Mouse (Mus musculus) ovary, adult 18-20 months (tissue): ENCODE results near the gene Abhd6.

Experiments
- DNase-seq: peaks from one replicate; pipeline ENCODE4 v3.0.0; 2022; ENCODE audit warnings: low spot score, mixed read lengths

Gene Abhd6

DNA sequence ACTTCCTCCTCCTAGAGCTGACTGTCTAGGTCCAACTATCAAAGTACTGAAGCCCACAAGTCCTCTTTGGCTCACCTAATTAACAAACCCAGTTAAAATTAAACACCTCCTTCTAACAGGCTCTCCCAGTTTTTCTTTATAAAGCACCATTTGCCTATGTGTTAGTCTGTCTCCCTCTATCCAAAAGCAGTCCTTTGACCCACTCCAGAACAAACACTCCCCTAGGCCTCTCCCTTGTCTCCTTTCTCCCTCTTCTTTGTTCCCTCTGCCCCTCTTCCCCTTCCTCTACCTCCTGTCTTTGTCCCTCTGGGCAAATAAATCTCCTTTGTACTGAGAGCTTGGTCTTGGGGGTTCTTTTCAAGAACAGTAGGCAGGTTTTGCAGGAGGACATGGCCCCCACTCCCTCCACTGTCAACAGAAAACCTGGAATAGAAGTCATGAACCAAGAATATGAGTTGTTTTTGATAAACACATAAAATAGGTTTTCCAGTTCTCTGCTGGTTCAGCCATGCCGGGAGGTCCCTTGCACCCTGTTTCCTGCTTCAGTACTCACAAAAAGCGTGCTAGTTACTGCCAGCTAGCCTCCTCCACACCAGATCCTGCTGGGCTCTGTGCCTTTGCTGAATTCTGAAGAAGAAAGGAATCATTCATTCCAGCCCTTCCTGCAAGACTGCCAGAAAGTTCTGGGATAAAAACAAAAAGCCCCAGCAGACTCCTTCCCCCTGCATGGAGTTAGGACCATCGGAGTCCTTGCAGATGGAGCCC, 60.0 kb downstream of the Abhd6 start:
- no peak for DNase-seq

GRCm38 (mm10) chr14:8063835-8064785, 61.4 kb downstream of the Abhd6 start:
- no peak for DNase-seq

DNA sequence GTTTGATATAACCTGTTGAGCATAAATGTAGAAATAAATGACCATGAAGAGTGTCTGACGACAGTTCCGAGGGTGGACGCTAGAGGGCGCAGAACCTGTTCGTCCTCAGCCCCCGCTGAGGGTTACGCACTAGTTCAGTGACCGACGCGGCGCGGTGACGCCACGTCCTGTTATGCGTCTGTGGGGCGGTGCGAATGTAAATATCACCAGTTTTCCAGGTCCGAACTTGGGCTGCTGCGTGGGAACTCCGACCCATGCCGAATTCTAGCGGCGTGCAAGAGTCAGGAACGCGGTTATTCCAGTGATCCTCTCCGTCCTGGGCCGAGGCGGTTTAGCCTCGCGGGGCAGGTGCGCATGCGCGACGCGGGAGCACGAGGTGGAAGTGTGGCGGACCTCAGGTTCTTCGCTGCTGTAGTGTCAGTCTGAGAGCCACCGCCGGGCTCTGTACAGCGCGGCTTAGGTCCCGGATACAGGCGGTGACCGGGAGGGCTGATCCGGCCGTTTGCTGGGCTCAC, 77.5 kb downstream of the Abhd6 start, which contains the start of gene Rpp14:
Gene Rpp14 (plus strand): TSS at position 203 of the 515 bp plus-strand sequence.
- peak; percentile 85 for DNase-seq

GRCm38 (mm10) chr14:8080718-8081117, 78.0 kb downstream of the Abhd6 start:
- no peak for DNase-seq

DNA sequence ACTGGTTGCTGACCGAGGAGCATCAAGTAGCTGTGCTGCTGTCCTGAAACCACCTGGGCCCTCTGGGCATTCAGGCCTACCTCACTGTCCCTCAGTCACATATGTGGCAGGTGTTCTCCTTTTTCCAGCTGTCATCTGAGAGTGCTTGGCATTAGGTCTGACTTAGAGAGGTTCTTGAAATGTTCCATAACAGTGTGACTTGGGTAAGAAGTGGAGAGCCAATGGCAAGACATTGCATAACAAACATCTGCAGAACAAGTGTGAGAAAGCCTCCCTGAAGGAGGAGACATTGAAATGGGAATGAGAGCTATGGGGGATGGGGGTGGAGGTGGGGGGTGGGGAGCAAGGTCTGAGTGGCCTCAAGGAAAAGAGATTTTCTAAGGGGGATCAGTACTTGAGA, 80.2 kb downstream of the Abhd6 start:
- DNase-seq, result no peak

DNA sequence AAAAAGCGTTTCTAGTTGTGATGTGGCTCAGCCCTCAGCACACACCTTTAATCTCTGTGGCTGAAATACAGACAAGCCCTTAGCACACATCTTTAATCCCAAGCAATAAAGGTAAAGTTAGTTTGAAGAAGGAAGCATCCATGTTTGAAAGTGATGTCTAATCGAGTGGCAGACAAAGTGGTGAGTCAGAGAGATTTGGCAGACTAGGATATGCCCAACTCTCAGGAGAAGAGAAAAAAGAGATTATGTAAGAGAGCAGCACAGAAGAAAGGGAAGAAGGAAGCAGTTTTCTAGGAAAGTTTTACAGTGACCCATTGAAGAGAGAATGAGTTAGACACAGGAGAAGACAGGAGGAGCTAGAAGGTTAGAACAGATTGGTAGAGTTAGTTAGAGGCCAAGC, 86.3 kb downstream of the Abhd6 start:
- DNase-seq, result no peak

GRCm38 (mm10) chr14:8092573-8092972, 89.9 kb downstream of the Abhd6 start:
- no peak for DNase-seq

DNA sequence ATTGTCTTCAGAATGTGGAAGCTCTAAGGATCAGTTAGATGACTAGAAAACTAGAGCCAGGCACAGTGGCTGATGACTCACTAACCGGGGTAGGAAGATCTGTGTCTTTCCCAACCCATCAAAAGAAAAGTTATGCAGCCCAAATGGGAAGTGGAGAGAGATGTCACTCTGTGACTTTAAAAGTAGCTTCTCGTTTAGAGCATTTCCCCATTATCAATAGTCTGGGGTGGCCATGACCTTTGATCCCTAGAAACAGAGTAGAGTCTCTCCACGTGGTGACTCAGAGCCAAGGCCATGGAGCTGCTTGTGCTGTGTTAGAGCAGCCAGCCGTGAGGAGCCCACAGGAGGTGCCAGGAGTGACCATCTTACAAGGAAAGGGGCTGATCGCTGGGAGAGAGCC, 90.7 kb downstream of the Abhd6 start:
- DNase-seq, result peak; percentile 24

- no peak for DNase-seq
Measured at GRCm38 (mm10) chr14:8094931-8095561, 92.3 kb downstream of the Abhd6 start.

DNA sequence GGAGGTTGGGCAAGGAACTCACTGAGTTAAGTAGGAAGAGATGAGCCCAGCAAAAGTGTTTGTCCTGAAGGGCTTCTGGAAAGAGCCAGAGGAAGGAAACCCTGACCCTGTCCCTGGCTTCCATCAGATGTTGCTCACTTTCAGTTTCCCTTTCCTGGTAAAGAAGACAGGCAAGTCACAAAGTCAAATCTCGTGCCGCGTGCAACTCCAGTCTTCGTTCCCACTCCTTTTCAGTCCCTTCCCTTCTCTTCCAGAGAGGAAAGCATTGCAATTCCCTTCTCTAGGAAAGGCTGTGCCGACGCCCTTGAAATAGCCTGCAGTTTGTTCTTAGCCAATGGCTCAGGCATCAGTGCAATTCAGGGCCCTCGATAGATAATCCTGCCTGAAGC, 92.9 kb downstream of the Abhd6 start:
- DNase-seq, result no peak

GRCm38 (mm10) chr14:8097978-8098686, 95.4 kb downstream of the Abhd6 start, which contains the start of gene Pxk:
Gene Pxk, plus strand, starts transcription at chr14:8098211.
- DNase-seq, result peak; percentile 77

DNA sequence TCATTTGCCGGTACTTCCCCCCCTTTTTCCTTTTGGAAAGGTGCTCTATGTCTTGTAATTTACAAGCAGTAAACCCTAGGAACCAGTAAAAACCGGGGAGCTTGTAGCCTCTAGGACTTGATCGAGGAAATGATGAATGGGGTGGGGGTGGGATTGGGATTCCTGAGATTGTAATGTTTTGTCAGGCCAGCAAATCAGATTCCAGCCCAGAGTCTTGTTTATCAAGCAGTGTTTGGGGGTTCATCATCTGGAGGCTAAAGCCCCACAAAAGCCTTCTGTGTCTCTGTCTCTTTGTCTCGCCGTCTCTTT, 95.9 kb downstream of the Abhd6 start:
- no peak for DNase-seq

DNA sequence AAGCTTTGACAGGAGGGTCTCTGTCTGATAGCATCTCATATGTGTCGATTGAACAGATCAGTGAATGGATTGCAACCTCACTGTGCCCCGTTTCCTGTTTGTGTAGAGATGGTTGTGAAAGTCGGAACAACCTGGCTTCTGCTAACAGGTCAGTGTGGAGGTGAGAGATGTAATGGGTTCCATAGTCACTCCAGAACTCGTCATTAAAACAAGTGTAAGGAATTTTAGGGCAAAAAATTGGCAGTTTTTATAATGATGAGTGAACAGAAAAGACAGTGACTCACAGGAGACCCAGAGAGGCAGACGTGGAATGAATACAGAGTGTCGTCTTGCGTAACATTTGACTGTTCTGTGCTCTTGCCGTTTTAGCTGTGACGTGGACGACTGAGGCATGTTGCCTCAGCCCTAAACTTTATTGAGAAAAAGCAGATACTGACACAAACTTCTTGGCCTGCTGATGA, 96.9 kb downstream of the Abhd6 start:
- DNase-seq, result no peak

DNA sequence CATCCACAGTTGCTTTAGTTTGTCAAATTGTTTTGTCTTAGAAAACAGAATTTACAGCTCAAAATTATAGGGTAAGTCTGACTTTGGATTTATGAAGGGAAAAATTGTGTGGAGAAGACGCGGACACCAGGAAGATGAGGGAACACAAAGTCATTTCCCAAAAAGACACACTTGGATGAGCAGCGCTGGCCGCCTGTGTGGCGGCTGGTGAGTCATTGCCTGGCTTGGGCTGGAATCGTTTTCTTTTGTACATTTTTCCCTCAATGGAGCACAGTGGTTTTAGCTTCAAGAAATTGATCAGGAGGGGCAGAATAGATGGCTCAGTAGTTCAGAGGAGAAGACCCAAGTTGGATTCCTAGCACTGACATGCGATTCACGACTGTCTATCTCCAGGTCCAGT, 99.2 kb downstream of the Abhd6 start:
- no peak for DNase-seq

DNA sequence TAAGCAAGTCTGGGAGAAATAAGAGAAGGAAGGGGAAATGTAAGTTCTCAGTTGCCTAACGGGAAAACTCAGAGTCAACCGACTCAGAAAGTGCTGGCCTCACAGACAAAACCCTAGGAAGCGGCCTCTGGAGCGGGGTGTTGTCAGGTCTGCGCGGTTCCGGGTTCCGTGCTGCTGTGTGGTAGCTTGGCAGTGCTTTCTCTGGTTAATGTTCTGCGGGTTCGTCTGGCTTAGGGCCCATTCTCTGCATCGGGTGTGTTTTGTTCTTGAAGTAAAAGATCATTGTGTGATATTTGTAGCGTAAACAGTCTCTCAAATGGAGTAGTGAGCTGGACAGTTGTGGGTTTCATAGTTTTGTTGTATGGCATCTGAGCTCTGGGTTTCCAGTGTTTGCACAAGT, 100.0 kb downstream of the Abhd6 start:
- no peak for DNase-seq
